Mouse (Mus musculus): ENCODE measurements around the gene Saal1. TPM values are rescaled to one million over a fixed set of nuclear protein-coding genes. Genes with fewer than 3 reads are reported as not detected.
A peak's percentile ranks its signal among the peaks of the same experiment; 100 is the strongest.

The Saal1 gene
- total and polyA plus RNA-seq, 3 experiments, result 13.6 to 26.0 TPM; not detected in 1

- no peak overlapping the region for H3K4me3 ChIP-seq (ENCODE audit: control insufficient read depth in 1 of 2, insufficient read depth in 1 of 2, low read depth in 2 of 2, low read length in 2 of 2)
- peaks cover 6% of the 10 kb centered on the region for H3K79me2 ChIP-seq (ENCODE audit: control insufficient read depth, insufficient read depth, low read length, poor library complexity)
- no peak overlapping the region for H3K27ac ChIP-seq (ENCODE audit: control insufficient read depth, low read depth, low read length)
- no peaks in the 10 kb centered on the region for H3K27me3 ChIP-seq (ENCODE audit: control insufficient read depth in 1 of 2, insufficient read depth in 2 of 2, low read length in 2 of 2)
- peak; percentile 77 for TF ChIP-seq SMC3 (IDR thresholded peaks at IDR 0.05; ENCODE audit: low read depth, low read length)
- peak; percentile 57 for TF ChIP-seq ZC3H11A (IDR thresholded peaks at IDR 0.05; ENCODE audit: low read depth, low read length)
- TF ChIP-seq CTCF (IDR thresholded peaks at IDR 0.05 in 2 of 3, conservative IDR thresholded peaks at IDR 0.05 in 1 of 3; ENCODE audit: control insufficient read depth in 1 of 3, insufficient read depth in 1 of 3, low read depth in 2 of 3, low read length in 3 of 3, poor library complexity in 1 of 3, severe bottlenecking in 1 of 3), result peak; percentile 80 to 91 (median 87)
- TF ChIP-seq TAL1 (IDR thresholded peaks at IDR 0.05; ENCODE audit: low read length), result no peak
- TF ChIP-seq TBP (IDR thresholded peaks at IDR 0.05; ENCODE audit: low read depth, low read length), result 0 out of 2 replicates have a peak, but pooled peaks have one; percentile 15
- TF ChIP-seq RAD21 (IDR thresholded peaks at IDR 0.05; ENCODE audit: low read depth, low read length), result peak; percentile 74
- peaks cover 0 to 10% of the 10 kb centered on the region in 2 experiments; a peak in 2 of 4 replicates for H3K36me3 ChIP-seq (ENCODE audit: control insufficient read depth in 1 of 2, insufficient read depth in 2 of 2, low read length in 2 of 2)
- peaks cover 11 to 26% of the 10 kb centered on the region in 2 experiments; a peak in 3 of 4 replicates for H3K4me1 ChIP-seq (ENCODE audit: control insufficient read depth in 1 of 2, insufficient read depth in 2 of 2, low read length in 2 of 2)
- DNase-seq (ENCODE audit: low read depth, low spot score), result peak; percentile 79
- H3K9ac ChIP-seq (ENCODE audit: control insufficient read depth, low read depth, low read length, poor library complexity, severe bottlenecking), result no peak overlapping the region
- no peaks in the 10 kb centered on the region for H3K9me3 ChIP-seq (replicated peaks; ENCODE audit: insufficient read depth, low read length)
Measured at GRCm38 (mm10) chr7:46714518-46714917, 4.0 kb upstream of the Saal1 start.

DNA sequence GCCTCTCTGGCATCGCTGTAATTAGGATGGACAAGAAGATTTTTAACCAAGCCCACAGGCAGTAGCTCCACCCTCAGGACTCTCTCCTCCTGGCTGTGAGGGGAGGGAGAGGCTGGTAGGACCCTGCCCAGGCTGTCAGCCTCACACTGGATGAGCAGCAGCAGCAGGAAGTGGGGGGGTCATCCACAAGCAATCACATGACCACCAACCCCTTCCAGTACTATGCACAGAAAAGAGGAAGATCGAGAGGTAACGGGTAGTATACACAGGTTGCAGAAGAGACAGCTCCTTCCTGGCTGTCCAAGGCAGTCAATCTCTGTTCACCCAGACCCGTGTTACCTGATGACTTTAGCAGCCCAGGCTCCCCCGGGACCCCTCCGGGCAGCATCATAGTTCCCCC is 1.8 kb upstream of the Saal1 start:
- TF ChIP-seq CTCF (IDR thresholded peaks at IDR 0.05 in 2 of 3, conservative IDR thresholded peaks at IDR 0.05 in 1 of 3; ENCODE audit: control insufficient read depth in 1 of 3, insufficient read depth in 1 of 3, low read depth in 2 of 3, low read length in 3 of 3, poor library complexity in 1 of 3, severe bottlenecking in 1 of 3) (no peak), ZC3H11A (IDR thresholded peaks at IDR 0.05; ENCODE audit: low read depth, low read length) (no peak), MYC (IDR thresholded peaks at IDR 0.05; ENCODE audit: low read depth, low read length) (no peak), ELF1 (IDR thresholded peaks at IDR 0.05; ENCODE audit: low read depth, low read length) (peak; percentile 54; the same call in 1 of the 2 replicates), USF2 (IDR thresholded peaks at IDR 0.05; ENCODE audit: borderline replicate concordance in 1 of 2, insufficient read depth in 1 of 2, low read depth in 1 of 2, low read length in 2 of 2) (peak in 1 of 2 experiments; percentile 51; a peak in 1 of 4 replicates), POLR2AphosphoS5 (IDR thresholded peaks at IDR 0.05; ENCODE audit: borderline replicate concordance, low read depth, low read length) (no peak), POLR2A (IDR thresholded peaks at IDR 0.05; ENCODE audit: control insufficient read depth in 1 of 2, insufficient read depth in 1 of 2, low read depth in 1 of 2, low read length in 2 of 2, poor library complexity in 1 of 2) (no peak), MAFK (IDR thresholded peaks at IDR 0.05; ENCODE audit: borderline replicate concordance, low read depth, low read length) (no peak), POLR2AphosphoS2 (IDR thresholded peaks at IDR 0.05; ENCODE audit: low read length) (no peak), USF1 (IDR thresholded peaks at IDR 0.05; ENCODE audit: low read depth, low read length) (peak; percentile 90), MAZ (IDR thresholded peaks at IDR 0.05; ENCODE audit: low read depth, low read length) (0 out of 2 replicates have a peak, but pooled peaks have one; percentile 41), SIN3A (IDR thresholded peaks at IDR 0.05; ENCODE audit: low read length) (peak; percentile 55), ETS1 (IDR thresholded peaks at IDR 0.05; ENCODE audit: low read depth, low read length) (no peak; the same call in 1 of the 2 replicates), ZMIZ1 (IDR thresholded peaks at IDR 0.05; ENCODE audit: low read depth, low read length) (no peak), CHD2 (IDR thresholded peaks at IDR 0.05; ENCODE audit: low read length) (no peak), TBP (IDR thresholded peaks at IDR 0.05; ENCODE audit: low read depth, low read length) (peak; percentile 75), MEF2A (IDR thresholded peaks at IDR 0.05; ENCODE audit: extremely low read depth, insufficient replicate concordance, low read depth, low read length, poor library complexity, severe bottlenecking) (no peak), KAT2A (conservative IDR thresholded peaks at IDR 0.05; ENCODE audit: low read depth, low read length) (no peak), HCFC1 (IDR thresholded peaks at IDR 0.05; ENCODE audit: low read depth, low read length) (peak; percentile 43; the same call in 1 of the 2 replicates), GABPA (IDR thresholded peaks at IDR 0.05; ENCODE audit: low read depth, low read length) (no peak)
- Histone ChIP-seq H3K36me3 (ENCODE audit: control insufficient read depth in 1 of 2, insufficient read depth in 2 of 2, low read length in 2 of 2) (peaks cover 0 to 14% of the 10 kb centered on the region in 2 experiments; a peak in 2 of 4 replicates), H3K4me3 (ENCODE audit: control insufficient read depth in 1 of 2, insufficient read depth in 1 of 2, low read depth in 2 of 2, low read length in 2 of 2) (peak overlapping the region; percentile 28 to 43; a peak in 3 of 4 replicates), H3K27me3 (ENCODE audit: control insufficient read depth in 1 of 2, insufficient read depth in 2 of 2, low read length in 2 of 2) (no peaks in the 10 kb centered on the region), H3K9me3 (replicated peaks; ENCODE audit: insufficient read depth, low read length) (no peaks in the 10 kb centered on the region), H3K9ac (ENCODE audit: control insufficient read depth, low read depth, low read length, poor library complexity, severe bottlenecking) (peak overlapping the region; percentile 45), H3K27ac (ENCODE audit: control insufficient read depth, low read depth, low read length) (no peak overlapping the region), H3K4me1 (ENCODE audit: control insufficient read depth in 1 of 2, insufficient read depth in 2 of 2, low read length in 2 of 2) (peaks cover 11 to 32% of the 10 kb centered on the region in 2 experiments; a peak in 3 of 4 replicates), H3K79me2 (ENCODE audit: control insufficient read depth, insufficient read depth, low read length, poor library complexity) (peaks cover 10% of the 10 kb centered on the region)
- DNase-seq (ENCODE audit: low read depth, low spot score), result peak; percentile 74
